Mouse (Mus musculus) 416B (cell line): Measurements from ENCODE around the gene Mical1.

Experiments
- DNase-seq: peaks from one replicate; pipeline ENCODE4 v3.0.0; 2011; ENCODE audit warnings: low read depth

Gene Mical1

DNA sequence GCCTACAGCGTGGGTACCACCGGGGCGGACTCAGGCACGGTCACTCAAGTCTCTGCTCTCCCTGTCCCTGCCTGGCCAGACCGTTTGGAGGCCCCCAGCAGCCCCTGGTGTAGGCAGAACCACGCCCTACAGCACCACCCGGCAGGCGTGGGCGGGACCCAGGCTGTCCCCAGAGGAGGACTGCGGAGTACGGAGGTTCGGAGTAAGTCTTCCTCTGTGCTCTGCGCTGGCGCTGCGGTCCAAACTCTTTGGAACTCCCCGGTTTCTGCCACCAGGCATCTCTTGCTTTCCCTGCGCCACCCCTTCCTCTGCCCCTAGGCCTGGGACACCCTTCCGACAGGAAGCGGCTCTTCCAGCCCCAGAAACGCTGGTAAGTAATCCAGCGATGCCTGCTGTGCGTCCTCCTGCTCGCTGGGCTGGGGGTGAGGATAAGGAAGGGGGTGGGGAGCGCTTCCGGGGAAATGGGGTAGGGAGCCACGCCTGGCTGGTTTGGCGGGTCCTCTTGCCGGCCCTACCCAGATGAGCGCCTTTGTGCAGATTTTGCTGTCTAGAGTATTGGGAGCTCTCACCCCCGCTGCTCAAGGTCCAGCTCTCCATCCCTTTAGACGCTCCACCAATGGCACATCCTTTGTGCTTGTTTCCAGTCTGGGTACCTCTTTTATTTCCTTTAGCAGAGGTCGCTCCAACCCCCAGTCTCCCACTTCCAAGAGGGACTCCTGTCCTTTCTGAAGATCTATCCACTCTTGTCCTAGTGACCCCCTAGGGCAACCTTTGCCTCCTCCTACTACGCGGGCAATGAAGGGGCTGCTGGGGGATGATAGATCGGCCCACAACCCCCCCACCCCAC is at the start of gene Mical1:
TSS of gene Mical1 (plus strand) at position 144 of the 847 bp plus-strand sequence.
- peak; percentile 82 for DNase-seq

GRCm38 (mm10) chr10:41426368-41426767 is 49.7 kb upstream of the Mical1 start:
- no peak for DNase-seq

DNA sequence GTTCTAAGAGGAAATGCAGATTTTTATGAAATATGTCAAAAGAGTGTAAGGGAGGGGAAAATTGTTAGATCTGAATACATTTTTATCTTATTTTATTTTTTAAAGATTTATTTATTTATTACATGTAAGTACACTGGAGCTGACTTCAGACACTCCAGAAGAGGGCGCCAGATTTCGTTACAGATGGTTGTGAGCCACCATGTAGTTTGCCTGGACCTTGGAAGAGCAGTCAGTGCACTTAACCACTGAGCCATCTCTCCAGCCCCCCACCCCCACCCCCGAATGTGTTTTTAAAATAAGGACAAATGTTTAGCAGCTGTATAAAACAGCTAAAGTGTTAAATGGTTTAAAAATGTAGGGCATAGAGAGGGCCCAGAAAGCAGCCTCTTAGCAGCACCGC is 41.5 kb upstream of the Mical1 start:
- DNase-seq = peak; percentile 48

GRCm38 (mm10) chr10:41435141-41435540 is 41.0 kb upstream of the Mical1 start:
- DNase-seq = no peak

DNA sequence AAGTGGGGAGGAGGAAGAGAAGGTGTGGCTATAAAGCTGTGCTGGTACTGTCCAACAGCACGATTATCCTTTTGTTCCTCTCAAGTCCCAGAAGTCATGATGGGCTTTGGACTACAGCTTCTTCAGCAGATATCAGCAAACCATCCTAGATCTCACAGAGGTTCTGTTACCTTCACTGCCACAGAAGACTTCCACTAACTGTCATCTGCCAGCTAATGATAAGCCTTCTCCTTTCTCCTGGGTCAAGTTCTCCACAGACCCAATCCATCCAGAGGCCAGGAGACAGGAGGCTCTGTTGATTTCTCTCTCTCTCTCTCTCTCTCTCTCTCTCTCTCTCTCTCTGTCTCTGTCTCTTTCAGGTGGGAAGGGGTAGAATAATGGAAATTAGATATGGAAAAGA is 27.9 kb upstream of the Mical1 start:
- no peak for DNase-seq

- no peak for DNase-seq
Observed at GRCm38 (mm10) chr10:41449684-41450083, 26.4 kb upstream of the Mical1 start.

GRCm38 (mm10) chr10:41450137-41450670 is 25.9 kb upstream of the Mical1 start, which contains the start of gene Zbtb24:
Gene Zbtb24, plus strand, starts transcription at chr10:41450383.
- peak; percentile 97 for DNase-seq

GRCm38 (mm10) chr10:41450780-41451522 is 25.2 kb upstream of the Mical1 start:
- DNase-seq = peak; percentile 20

- no peak for DNase-seq
Observed at GRCm38 (mm10) chr10:41451656-41452055, 24.5 kb upstream of the Mical1 start.

- DNase-seq = no peak
Observed at GRCm38 (mm10) chr10:41452791-41453190, 23.3 kb upstream of the Mical1 start.

DNA sequence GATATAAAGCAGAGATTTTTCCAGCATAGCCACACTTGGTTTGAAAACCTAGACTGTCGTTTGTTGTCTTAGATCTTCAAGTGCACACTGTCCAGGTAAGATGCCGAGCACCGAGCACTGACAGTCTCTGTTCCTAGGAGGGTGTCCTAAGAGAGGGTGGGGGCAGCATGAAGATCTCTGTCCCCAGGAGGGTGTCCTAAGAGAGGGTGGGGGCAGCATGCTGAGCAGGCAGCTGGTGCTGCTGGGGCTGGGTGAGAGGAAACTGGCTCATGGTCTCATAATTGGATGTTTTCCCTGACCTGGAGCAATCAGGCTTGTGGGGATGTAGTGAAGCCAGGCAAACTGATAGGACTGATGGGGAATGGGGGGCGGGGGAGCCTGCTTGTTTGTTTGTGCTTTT is 16.1 kb upstream of the Mical1 start:
- DNase-seq = no peak

DNA sequence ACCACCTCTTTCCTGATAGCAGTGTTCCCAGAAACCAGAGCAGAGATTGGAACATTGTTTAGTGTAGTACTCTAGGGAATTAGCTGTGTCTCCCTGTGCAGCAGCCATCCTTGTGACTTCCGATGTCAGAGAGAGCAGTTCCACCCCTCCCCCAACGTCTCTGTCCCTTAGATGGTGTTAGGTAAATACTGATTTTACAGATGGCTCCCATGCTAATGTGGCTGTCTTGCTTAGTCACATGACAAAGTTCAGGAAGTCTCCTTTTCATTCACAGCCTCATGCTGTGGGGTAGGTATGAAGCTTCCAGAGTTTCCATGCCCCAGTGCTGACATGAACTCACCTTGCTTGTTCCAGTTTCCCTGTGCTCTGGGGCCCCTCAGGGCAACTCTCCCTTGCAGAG is 15.6 kb upstream of the Mical1 start:
- DNase-seq = no peak

- no peak for DNase-seq
Observed at GRCm38 (mm10) chr10:41461057-41461722, 14.9 kb upstream of the Mical1 start.

- DNase-seq = no peak
Observed at GRCm38 (mm10) chr10:41464401-41464955, 11.6 kb upstream of the Mical1 start.

- DNase-seq = no peak
Observed at GRCm38 (mm10) chr10:41467325-41467724, 8.8 kb upstream of the Mical1 start.

DNA sequence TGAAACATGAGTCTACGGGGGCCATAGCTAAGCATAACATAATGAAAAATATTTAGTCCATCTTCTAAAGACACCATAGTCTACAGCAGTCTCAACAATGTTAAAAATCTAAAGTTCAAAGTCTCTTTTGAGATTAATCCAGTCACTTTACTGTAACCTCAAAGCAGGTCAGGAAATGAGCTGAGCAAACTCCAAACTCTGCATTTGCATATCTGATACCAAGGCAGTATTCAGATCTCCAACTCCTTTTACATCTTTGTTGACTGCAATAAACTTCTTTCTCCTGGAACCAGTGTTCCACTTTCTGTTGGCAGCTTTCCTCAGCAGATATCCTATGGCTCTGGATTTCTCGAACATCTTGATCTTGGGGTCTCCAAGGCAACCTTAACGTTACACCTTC is 5.4 kb upstream of the Mical1 start:
- no peak for DNase-seq

GRCm38 (mm10) chr10:41472534-41472933 is 3.6 kb upstream of the Mical1 start:
- DNase-seq = no peak

GRCm38 (mm10) chr10:41472962-41473481 is 3.1 kb upstream of the Mical1 start:
- peak; percentile 91 for DNase-seq

- peak; percentile 98 for DNase-seq
Observed at GRCm38 (mm10) chr10:41473782-41474468, 2.2 kb upstream of the Mical1 start.

- peak; percentile 69 for DNase-seq
Observed at GRCm38 (mm10) chr10:41474981-41475391, 1.1 kb upstream of the Mical1 start.

- no peak for DNase-seq
Observed at GRCm38 (mm10) chr10:41477018-41477277, 834 bp downstream of the Mical1 start.
